Mouse (Mus musculus): Measurements from ENCODE around the gene Ctsa.

- TF ChIP-seq POLR2A (IDR thresholded peaks at IDR 0.05; ENCODE audit: low read depth, low read length) (no peak), ZNF384 (IDR thresholded peaks at IDR 0.05; ENCODE audit: low read depth, low read length) (no peak), BHLHE40 (IDR thresholded peaks at IDR 0.05; ENCODE audit: low read depth, low read length) (no peak), CTCF (conservative IDR thresholded peaks at IDR 0.05 in 1 of 2, IDR thresholded peaks at IDR 0.05 in 1 of 2; ENCODE audit: low read depth in 2 of 2, low read length in 2 of 2) (no peak), EP300 (IDR thresholded peaks at IDR 0.05; ENCODE audit: low read length) (no peak), MXI1 (IDR thresholded peaks at IDR 0.05; ENCODE audit: low read depth, low read length) (no peak), ZC3H11A (IDR thresholded peaks at IDR 0.05; ENCODE audit: low read depth, low read length) (no peak), MAX (IDR thresholded peaks at IDR 0.05; ENCODE audit: low read length) (no peak), E2F4 (IDR thresholded peaks at IDR 0.05; ENCODE audit: insufficient replicate concordance, low read depth, low read length) (no peak), SMC3 (IDR thresholded peaks at IDR 0.05; ENCODE audit: low read depth, low read length) (no peak), SIN3A (IDR thresholded peaks at IDR 0.05; ENCODE audit: low read length) (no peak), ZKSCAN1 (IDR thresholded peaks at IDR 0.05; ENCODE audit: borderline replicate concordance, low read depth, low read length) (no peak)
Observed at GRCm38 (mm10) chr2:164889960-164890359, 57.3 kb downstream of the Ctsa start.
